Mouse (Mus musculus): ENCODE data around the gene Slc39a5.

The Slc39a5 gene

GRCm38 (mm10) chr10:128376455-128377211, 24.4 kb downstream of the Slc39a5 start, which contains the start of gene Ankrd52:
TSS of gene Ankrd52 (plus strand) at chr10:128377115.
- peak; percentile 68 for DNase-seq (ENCODE audit: low read depth, low spot score)

- no peak for DNase-seq (ENCODE audit: low read depth, low spot score)
Observed at GRCm38 (mm10) chr10:128376099-128376454, 25.0 kb downstream of the Slc39a5 start.

GRCm38 (mm10) chr10:128374393-128374792, 26.6 kb downstream of the Slc39a5 start:
- no peak for DNase-seq (ENCODE audit: low read depth, low spot score)

GRCm38 (mm10) chr10:128372989-128373748, 27.9 kb downstream of the Slc39a5 start:
- DNase-seq (ENCODE audit: low read depth, low spot score): no peak

GRCm38 (mm10) chr10:128372142-128372541, 28.9 kb downstream of the Slc39a5 start:
- no peak for DNase-seq (ENCODE audit: low read depth, low spot score)

- DNase-seq (ENCODE audit: low read depth, low spot score): no peak
Observed at GRCm38 (mm10) chr10:128370601-128371000, 30.4 kb downstream of the Slc39a5 start.

GRCm38 (mm10) chr10:128370021-128370420, 31.0 kb downstream of the Slc39a5 start:
- DNase-seq (ENCODE audit: low read depth, low spot score): no peak

GRCm38 (mm10) chr10:128369599-128369998, 31.4 kb downstream of the Slc39a5 start:
- no peak for DNase-seq (ENCODE audit: low read depth, low spot score)

- no peak for DNase-seq (ENCODE audit: low read depth, low spot score)
Observed at GRCm38 (mm10) chr10:128369218-128369543, 31.8 kb downstream of the Slc39a5 start.

GRCm38 (mm10) chr10:128368402-128369217, 32.4 kb downstream of the Slc39a5 start, which contains the start of gene Coq10a:
TSS of gene Coq10a (minus strand) at chr10:128368997.
- peak; percentile 81 for DNase-seq (ENCODE audit: low read depth, low spot score)

GRCm38 (mm10) chr10:128367899-128368401, 33.1 kb downstream of the Slc39a5 start:
- no peak for DNase-seq (ENCODE audit: low read depth, low spot score)

- DNase-seq (ENCODE audit: low read depth, low spot score): peak; percentile 39
Observed at GRCm38 (mm10) chr10:128362568-128362967, 38.5 kb downstream of the Slc39a5 start.

- no peak for DNase-seq (ENCODE audit: low read depth, low spot score)
Observed at GRCm38 (mm10) chr10:128361836-128362235, 39.2 kb downstream of the Slc39a5 start.

- DNase-seq (ENCODE audit: low read depth, low spot score): no peak
Observed at GRCm38 (mm10) chr10:128359226-128359625, 41.8 kb downstream of the Slc39a5 start.

GRCm38 (mm10) chr10:128358796-128359195, 42.2 kb downstream of the Slc39a5 start:
- no peak for DNase-seq (ENCODE audit: low read depth, low spot score)

GRCm38 (mm10) chr10:128347541-128347940, 53.5 kb downstream of the Slc39a5 start:
- DNase-seq (ENCODE audit: low read depth, low spot score): no peak

Data from embryo, embryonic 11.5 days (tissue).